In genomic region chr16:24441338-24441737, GRCm38 (mm10) we compare ENCODE assay signal across 27 mouse cellular contexts. TPM values are rescaled to one million over a fixed set of nuclear protein-coding genes. Genes with fewer than 3 reads are reported as not detected.
DNase-seq lines count a peak whose midpoint lies in the region; ATAC-seq and TF ChIP-seq lines count a peak whose summit lies in the region.
"Had no signal": no experiment of that assay in that cellular context is flagged by ENCODE, and none has a peak within 500 bp of the region (broad histone marks: within the 10 kb centered on the region; RNA-seq: fewer than 3 reads in every experiment).

No protein-coding gene starts in this region.

- no peak for ATAC-seq in forebrain, embryonic 11.5 days (replicated peaks; ENCODE audit: low FRiP score)
- ATAC-seq in forebrain, embryonic 12.5 days (ENCODE audit: low FRiP score): no peak
- ATAC-seq in heart, embryonic 16.5 days (replicated peaks; ENCODE audit: extremely low read depth, insufficient read depth, low FRiP score): no peak
- ATAC-seq in midbrain, embryonic 13.5 days: peak; percentile 51; the same call in 1 of the 2 replicates
- ATAC-seq: CD4-positive, CD25-positive, alpha-beta regulatory T cell, adult 4 months; hindbrain, embryonic 16.5 days had no signal

- no peak overlapping the region for H3K4me2 ChIP-seq in forebrain, embryonic 11.5 days (ENCODE audit: low read depth, low read length, severe bottlenecking)
- H3K4me2 ChIP-seq in forebrain, embryonic 12.5 days: no peak overlapping the region
- H3K4me2 ChIP-seq in heart, embryonic 16.5 days (ENCODE audit: low read depth, low read length): no peak overlapping the region
- H3K4me2 ChIP-seq in midbrain, embryonic 13.5 days (replicated peaks): no peak overlapping the region
- H3K4me2 ChIP-seq: embryonic facial prominence, embryonic 15.5 days; heart, embryonic 11.5 days; hindbrain, embryonic 12.5 days had no signal

- H3K9ac ChIP-seq in forebrain, embryonic 11.5 days (ENCODE audit: low read length): no peak overlapping the region
- H3K9ac ChIP-seq in forebrain, embryonic 12.5 days: no peak overlapping the region
- 0 out of 2 replicates have a peak overlapping the region, but pooled peaks have one; percentile 27 for H3K9ac ChIP-seq in heart, embryonic 16.5 days (ENCODE audit: low read length)
- no peak overlapping the region for H3K9ac ChIP-seq in heart, adult 2 months (ENCODE audit: low read depth, low read length)
- no peak overlapping the region for H3K9ac ChIP-seq in midbrain, embryonic 13.5 days (replicated peaks)
- H3K9ac ChIP-seq: embryonic facial prominence, embryonic 15.5 days; hindbrain, embryonic 12.5 days had no signal

- H3K4me1 ChIP-seq in forebrain, embryonic 11.5 days (replicated peaks; ENCODE audit: control insufficient read depth, insufficient read depth, low read length): peaks cover 2% of the 10 kb centered on the region
- H3K4me1 ChIP-seq in forebrain, embryonic 12.5 days: peaks cover 18% of the 10 kb centered on the region
- H3K4me1 ChIP-seq in heart, embryonic 16.5 days (ENCODE audit: control insufficient read depth, insufficient read depth, low read length): peaks cover 54% of the 10 kb centered on the region
- H3K4me1 ChIP-seq in heart, adult 2 months (ENCODE audit: control insufficient read depth, insufficient read depth, low read length): peaks cover 19% of the 10 kb centered on the region
- peaks cover 21% of the 10 kb centered on the region for H3K4me1 ChIP-seq in midbrain, embryonic 13.5 days (replicated peaks)
- H3K4me1 ChIP-seq in midbrain, embryonic 10.5 days: peaks cover 34% of the 10 kb centered on the region

- TF ChIP-seq EP300 in heart, adult 2 months (IDR thresholded peaks at IDR 0.05; ENCODE audit: insufficient read depth, low read depth, low read length): no peak

- 56% methylated on average over 1 of the region's 1 CpGs for WGBS in forebrain, embryonic 11.5 days
- WGBS in forebrain, embryonic 12.5 days: 37% methylated on average over 1 of the region's 1 CpGs
- 35% methylated on average over 1 of the region's 1 CpGs for WGBS in heart, embryonic 16.5 days
- 43% methylated on average over 1 of the region's 1 CpGs for WGBS in heart, adult 2 months
- WGBS in midbrain, embryonic 13.5 days: 25% methylated on average over 1 of the region's 1 CpGs
- 28% methylated on average over 1 of the region's 1 CpGs for WGBS in midbrain, embryonic 10.5 days

- H3K27me3 ChIP-seq in forebrain, embryonic 11.5 days (ENCODE audit: control insufficient read depth, insufficient read depth, low read length): no peaks in the 10 kb centered on the region
- no peaks in the 10 kb centered on the region for H3K27me3 ChIP-seq in forebrain, embryonic 12.5 days
- no peaks in the 10 kb centered on the region for H3K27me3 ChIP-seq in heart, embryonic 16.5 days (ENCODE audit: control insufficient read depth, insufficient read depth, low read length)
- no peaks in the 10 kb centered on the region for H3K27me3 ChIP-seq in heart, adult 2 months (ENCODE audit: control insufficient read depth, insufficient read depth, low read length)
- H3K27me3 ChIP-seq in midbrain, embryonic 13.5 days: no peaks in the 10 kb centered on the region
- H3K27me3 ChIP-seq in midbrain, embryonic 10.5 days (ENCODE audit: low read depth, poor library complexity, severe bottlenecking): no peaks in the 10 kb centered on the region
- H3K27me3 ChIP-seq: embryonic facial prominence, embryonic 15.5 days; hindbrain, embryonic 12.5 days had no signal

- peaks cover 6% of the 10 kb centered on the region for H3K79me2 ChIP-seq in heart, adult 2 months (replicated peaks; ENCODE audit: control insufficient read depth, insufficient read depth, low read length)

- no peaks in the 10 kb centered on the region for H3K36me3 ChIP-seq in forebrain, embryonic 11.5 days (ENCODE audit: control insufficient read depth, insufficient read depth, low read length)
- no peaks in the 10 kb centered on the region for H3K36me3 ChIP-seq in forebrain, embryonic 12.5 days (replicated peaks)
- 0 out of 2 replicates have a peak, but pooled peaks cover 2% of the 10 kb centered on the region for H3K36me3 ChIP-seq in heart, embryonic 16.5 days (ENCODE audit: control insufficient read depth, insufficient read depth)
- H3K36me3 ChIP-seq in heart, adult 2 months (ENCODE audit: control insufficient read depth, insufficient read depth, low read length): peaks cover 11% of the 10 kb centered on the region
- no peaks in the 10 kb centered on the region for H3K36me3 ChIP-seq in midbrain, embryonic 13.5 days
- H3K36me3 ChIP-seq in midbrain, embryonic 10.5 days: no peaks in the 10 kb centered on the region
- H3K36me3 ChIP-seq: G1E; hindbrain, embryonic 12.5 days had no signal

- intact Hi-C loops in heart, adult 2 months (cut with DNase I): no loop called here

- no peak overlapping the region for H3K4me3 ChIP-seq in forebrain, embryonic 11.5 days (ENCODE audit: low read depth, low read length)
- H3K4me3 ChIP-seq in forebrain, embryonic 12.5 days (replicated peaks): no peak overlapping the region
- H3K4me3 ChIP-seq in heart, embryonic 16.5 days (ENCODE audit: low read length): no peak overlapping the region
- no peak overlapping the region for H3K4me3 ChIP-seq in heart, adult 2 months
- H3K4me3 ChIP-seq in midbrain, embryonic 13.5 days (replicated peaks): no peak overlapping the region
- no peak overlapping the region for H3K4me3 ChIP-seq in midbrain, embryonic 10.5 days
- H3K4me3 ChIP-seq: embryonic facial prominence, embryonic 15.5 days; erythroblast, embryonic 14.5 days; forebrain, embryonic 10.5 days; gastrocnemius, adult 2 months; hindbrain, embryonic 12.5 days had no signal

- no peaks in the 10 kb centered on the region for H3K9me3 ChIP-seq in forebrain, embryonic 11.5 days (ENCODE audit: control insufficient read depth, low read length)
- no peaks in the 10 kb centered on the region for H3K9me3 ChIP-seq in forebrain, embryonic 12.5 days
- H3K9me3 ChIP-seq in heart, embryonic 16.5 days (replicated peaks; ENCODE audit: control insufficient read depth, low read length): no peaks in the 10 kb centered on the region
- no peaks in the 10 kb centered on the region for H3K9me3 ChIP-seq in midbrain, embryonic 13.5 days
- no peaks in the 10 kb centered on the region for H3K9me3 ChIP-seq in midbrain, embryonic 10.5 days (replicated peaks)
- H3K9me3 ChIP-seq: embryonic facial prominence, embryonic 15.5 days; forebrain, embryonic 10.5 days; hindbrain, embryonic 12.5 days had no signal

- TF ChIP-seq POLR2A in heart, adult 2 months (IDR thresholded peaks at IDR 0.05; ENCODE audit: insufficient read depth, low read depth, low read length): no peak

- TF ChIP-seq CTCF in heart, adult 2 months (IDR thresholded peaks at IDR 0.05): no peak

- no peak overlapping the region for H3K27ac ChIP-seq in forebrain, embryonic 11.5 days (ENCODE audit: low read depth, low read length)
- no peak overlapping the region for H3K27ac ChIP-seq in forebrain, embryonic 12.5 days
- no peak overlapping the region for H3K27ac ChIP-seq in heart, embryonic 16.5 days (ENCODE audit: low read length)
- H3K27ac ChIP-seq in heart, adult 2 months: no peak overlapping the region
- H3K27ac ChIP-seq in midbrain, embryonic 13.5 days: no peak overlapping the region
- H3K27ac ChIP-seq in midbrain, embryonic 10.5 days (replicated peaks): no peak overlapping the region
- H3K27ac ChIP-seq: embryonic facial prominence, embryonic 15.5 days; forebrain, embryonic 10.5 days; gastrocnemius, adult 2 months; hindbrain, embryonic 12.5 days had no signal

- DNase-seq in forebrain, embryonic 11.5 days (ENCODE audit: low spot score): peak; percentile 40
- no peak for DNase-seq in heart, adult 2 months
- DNase-seq in midbrain, embryonic 10.5 days (ENCODE audit: low spot score): no peak
- DNase-seq in thymus, postnatal 4 days: peak; percentile 7
- no peak for DNase-seq in thymus, postnatal 36 days
- DNase-seq: adrenal gland, adult 8-10 months; adrenal gland, postnatal 36 days; B cell, adult 2 months; cerebellum, adult 11 months; cerebellum, adult 8-10 months; cerebellum, postnatal 14 days; embryo, embryonic 11 days; gastrocnemius, adult 2 months; gastrocnemius, postnatal 25 days; heart, postnatal 10 days; heart, postnatal 4 days had no signal

RNA-seq across cellular contexts. Expression of gene Lpp, which starts 48.0 kb away (rescaled TPM):
- polyA plus RNA-seq in forebrain, embryonic 11.5 days (2014; fragmentation: Nextera tagmentation; extraction: Ambion mirVana): 20.4 and 22.1 TPM in 2 replicates
- polyA plus RNA-seq in forebrain, embryonic 12.5 days (2016; fragmentation: Nextera tagmentation; extraction: Ambion mirVana): 16.1 and 18.1 TPM in 2 replicates
- polyA plus RNA-seq in heart, embryonic 16.5 days (2015; fragmentation: Nextera tagmentation; extraction: Ambion mirVana): 42.6 and 46.2 TPM in 2 replicates
- total RNA-seq in heart, adult 2 months (2021): 10 to 100 TPM; 23.6 to 25.1 TPM
- 7.7 and 14.3 TPM in 2 replicates for polyA plus RNA-seq in heart, adult 2 months (2012; rRNA removed)
- 9.0 and 10.2 TPM in 2 replicates for polyA plus RNA-seq in midbrain, embryonic 13.5 days (2015; fragmentation: Nextera tagmentation; extraction: Ambion mirVana)
- 21.7 and 23.0 TPM in 2 replicates for polyA plus RNA-seq in midbrain, embryonic 10.5 days (2016; fragmentation: Nextera tagmentation; extraction: Ambion mirVana)
- polyA plus RNA-seq: erythroblast, embryonic 14.5 days; G1E had no signal

Comparison
In these comparisons a context has a peak if more than half of its experiments do, and no peak if none do; other contexts are left out.
1. DNase-seq: peak in forebrain, embryonic 11.5 days (single experiment) and thymus, postnatal 4 days (single experiment); none in heart, adult 2 months (0 of 2), midbrain, embryonic 10.5 days (single experiment) and thymus, postnatal 36 days (0 of 2).